Mouse (Mus musculus): Measurements from ENCODE around the gene Pigu. TPM values are rescaled to one million over a fixed set of nuclear protein-coding genes. Genes with fewer than 3 reads are reported as not detected.

Pigu gene
- total RNA-seq, 2 experiments from 2014 or later, result 29.9 to 33.4 TPM

- peak in 1 of 2 experiments; percentile 31 for DNase-seq (ENCODE audit: low spot score in 2 of 2)
Observed at GRCm38 (mm10) chr2:155369333-155369883, 12.2 kb upstream of the Pigu start.

DNA sequence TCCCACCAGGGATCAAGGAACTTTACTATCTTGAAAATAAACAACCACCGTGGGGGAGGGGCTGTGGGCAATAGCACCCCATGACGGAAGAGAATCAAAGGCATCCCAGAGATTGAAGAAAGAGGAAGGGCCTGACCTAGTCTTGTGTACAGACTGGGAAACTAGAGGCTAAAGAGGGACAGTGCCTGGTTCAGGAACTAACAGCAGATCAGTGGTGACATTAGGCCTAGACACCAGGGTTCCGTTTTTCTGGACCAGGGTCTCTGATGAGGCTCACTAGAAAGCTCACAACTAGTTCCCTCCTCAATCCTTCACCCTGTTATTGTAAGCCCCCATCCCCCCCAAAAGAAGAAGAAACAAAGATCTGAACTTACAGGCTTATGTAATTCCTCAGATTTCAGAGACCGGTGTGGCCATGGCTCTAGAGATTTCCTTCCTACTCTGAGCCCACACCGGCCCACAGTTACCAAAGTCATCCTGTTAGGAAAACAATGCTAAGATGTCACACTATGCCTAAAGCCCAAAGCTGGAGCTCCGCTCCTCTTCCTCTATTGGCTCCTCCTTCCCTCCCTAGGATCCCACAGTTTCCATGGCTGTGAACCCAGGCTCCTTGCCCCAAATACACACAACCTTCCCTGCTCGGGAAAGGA, 10.5 kb upstream of the Pigu start:
- no peak for DNase-seq (ENCODE audit: low spot score in 2 of 2)

GRCm38 (mm10) chr2:155357686-155358399, 613 bp upstream of the Pigu start:
- DNase-seq (ENCODE audit: low spot score in 2 of 2), result no peak

- no peak for DNase-seq (ENCODE audit: low spot score in 2 of 2)
Observed at GRCm38 (mm10) chr2:155354402-155354801, 2.8 kb downstream of the Pigu start.

- DNase-seq (ENCODE audit: low spot score in 2 of 2), result no peak
Observed at GRCm38 (mm10) chr2:155346670-155347069, 10.6 kb downstream of the Pigu start.

- DNase-seq (ENCODE audit: low spot score in 2 of 2), result no peak
Observed at GRCm38 (mm10) chr2:155340166-155340565, 17.1 kb downstream of the Pigu start.

- DNase-seq (ENCODE audit: low spot score in 2 of 2), result no peak
Observed at GRCm38 (mm10) chr2:155336254-155336653, 21.0 kb downstream of the Pigu start.

- no peak for DNase-seq (ENCODE audit: low spot score in 2 of 2)
Observed at GRCm38 (mm10) chr2:155335231-155335630, 22.0 kb downstream of the Pigu start.

- no peak for DNase-seq (ENCODE audit: low spot score in 2 of 2)
Observed at GRCm38 (mm10) chr2:155333421-155333820, 23.8 kb downstream of the Pigu start.

DNA sequence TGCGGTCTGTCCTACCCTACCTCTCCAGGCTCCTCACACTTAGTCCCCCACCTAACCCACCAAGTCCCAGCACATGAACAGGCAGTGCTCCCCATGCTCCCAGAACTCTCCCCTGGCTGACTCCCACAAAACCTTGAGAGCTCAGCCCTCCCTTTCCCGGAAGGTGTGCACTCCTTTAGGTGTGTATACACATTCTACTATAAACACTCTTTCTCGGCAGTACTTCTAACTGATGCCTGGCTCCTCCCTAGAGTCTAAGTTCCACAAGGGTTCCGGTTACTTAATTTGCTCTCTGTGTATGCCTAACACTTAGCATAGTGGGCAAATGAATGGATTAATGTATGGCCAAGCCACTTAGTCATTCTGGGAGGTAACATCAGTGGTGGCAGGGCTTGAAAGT, 25.9 kb downstream of the Pigu start:
- DNase-seq (ENCODE audit: low spot score in 2 of 2), result no peak

DNA sequence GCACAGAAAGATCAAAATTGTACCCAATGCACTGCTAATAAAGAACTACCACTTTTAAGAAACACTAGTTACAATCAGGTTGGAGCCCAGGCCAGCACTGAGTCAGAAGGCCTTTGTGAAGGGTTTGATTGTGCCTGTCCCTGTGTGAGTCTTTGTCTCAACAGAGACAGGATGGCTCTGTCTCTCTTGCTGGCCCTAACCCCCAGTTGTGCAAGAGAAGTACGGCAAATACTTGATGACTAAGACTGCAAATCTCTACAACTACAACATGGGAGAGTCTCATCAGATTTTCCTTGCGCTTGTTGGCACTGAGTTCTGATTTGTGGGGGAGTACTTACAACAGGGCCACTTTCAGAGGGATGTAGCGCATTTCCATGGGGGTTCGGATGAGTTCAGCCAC, 26.4 kb downstream of the Pigu start:
- DNase-seq (ENCODE audit: low spot score in 2 of 2), result no peak

GRCm38 (mm10) chr2:155329707-155330106, 27.5 kb downstream of the Pigu start:
- DNase-seq (ENCODE audit: low spot score in 2 of 2), result no peak

GRCm38 (mm10) chr2:155328906-155329305, 28.3 kb downstream of the Pigu start:
- no peak for DNase-seq (ENCODE audit: low spot score in 2 of 2)

DNA sequence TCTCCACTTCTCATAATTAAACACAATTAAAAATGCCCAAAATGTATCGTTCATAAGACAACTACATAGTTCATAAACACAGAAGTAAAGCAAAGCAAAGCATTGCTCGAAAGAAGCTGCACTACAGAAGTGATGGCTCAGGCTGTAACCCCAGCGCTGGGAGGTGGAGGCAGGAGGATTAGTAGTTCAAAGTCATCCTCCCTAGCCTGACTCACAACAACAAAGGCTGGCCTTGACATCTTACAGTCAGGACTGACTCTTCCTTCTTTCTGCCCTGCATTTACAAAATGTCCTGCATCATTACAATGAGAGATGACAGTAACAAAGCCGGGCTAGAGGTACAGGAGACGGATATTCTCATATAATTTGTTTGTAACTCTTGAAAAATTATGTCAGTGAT, 29.3 kb downstream of the Pigu start:
- DNase-seq (ENCODE audit: low spot score in 2 of 2), result no peak

DNA sequence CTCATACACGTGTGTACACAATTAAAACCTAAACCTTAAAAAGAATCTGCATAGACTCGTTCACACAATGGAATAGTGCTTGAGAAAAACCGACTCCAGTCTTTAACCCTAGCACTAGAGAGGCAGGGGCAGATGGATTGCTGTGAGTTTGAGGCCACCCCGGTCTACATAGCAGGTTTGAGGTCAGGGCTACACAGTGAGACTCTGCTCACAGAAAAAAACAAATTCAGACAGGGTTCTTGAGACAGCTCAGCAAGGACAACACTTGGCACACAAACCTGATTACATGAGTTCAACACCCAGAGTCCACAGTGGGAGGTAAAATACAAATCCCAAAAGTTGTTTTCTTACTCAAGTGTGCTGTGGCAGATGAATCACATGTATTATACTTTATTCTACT, 31.2 kb downstream of the Pigu start:
- no peak for DNase-seq (ENCODE audit: low spot score in 2 of 2)

DNA sequence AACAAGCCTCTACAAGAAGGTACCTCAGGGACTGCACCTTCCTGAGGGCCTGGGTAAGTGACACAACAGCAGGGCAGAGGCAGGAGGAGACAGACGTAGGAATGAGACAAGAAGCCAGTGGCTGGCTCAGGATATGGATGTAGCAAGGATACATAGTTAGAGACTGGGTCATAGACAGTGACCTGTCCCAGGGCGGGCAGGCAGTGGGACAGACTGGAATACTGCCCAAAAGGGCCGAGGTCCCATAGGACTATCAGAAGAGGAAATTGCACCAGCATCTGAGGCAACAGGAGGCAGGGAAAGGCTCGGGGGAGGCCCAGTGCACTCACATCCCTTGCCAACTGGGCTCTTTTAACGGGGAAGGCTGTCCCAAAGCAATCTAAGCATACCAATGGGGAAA, 36.6 kb downstream of the Pigu start:
- DNase-seq (ENCODE audit: low spot score in 2 of 2), result peak; percentile 43 to 45

DNA sequence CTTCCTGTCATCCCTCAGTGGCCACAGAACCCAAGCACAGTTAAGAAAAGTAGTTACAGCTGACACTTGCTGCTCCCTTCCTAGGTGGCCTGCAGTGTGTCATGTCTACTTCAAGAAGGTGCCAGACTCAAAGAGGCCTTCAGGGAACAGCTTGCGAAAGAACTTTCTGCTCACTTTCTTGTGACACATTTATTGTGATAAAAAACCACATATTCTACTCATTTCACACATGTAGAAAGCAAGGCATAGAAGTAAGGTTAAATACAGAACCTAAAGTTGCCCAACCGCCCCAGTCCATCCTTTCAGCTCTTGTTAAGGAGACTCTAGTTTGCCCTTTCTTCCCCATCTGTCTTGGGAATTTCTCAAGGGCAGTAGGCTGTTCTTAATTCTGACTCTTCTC, 38.6 kb downstream of the Pigu start:
- no peak for DNase-seq (ENCODE audit: low spot score in 2 of 2)

GRCm38 (mm10) chr2:155313671-155314070, 43.6 kb downstream of the Pigu start:
- no peak for DNase-seq (ENCODE audit: low spot score in 2 of 2)

DNA sequence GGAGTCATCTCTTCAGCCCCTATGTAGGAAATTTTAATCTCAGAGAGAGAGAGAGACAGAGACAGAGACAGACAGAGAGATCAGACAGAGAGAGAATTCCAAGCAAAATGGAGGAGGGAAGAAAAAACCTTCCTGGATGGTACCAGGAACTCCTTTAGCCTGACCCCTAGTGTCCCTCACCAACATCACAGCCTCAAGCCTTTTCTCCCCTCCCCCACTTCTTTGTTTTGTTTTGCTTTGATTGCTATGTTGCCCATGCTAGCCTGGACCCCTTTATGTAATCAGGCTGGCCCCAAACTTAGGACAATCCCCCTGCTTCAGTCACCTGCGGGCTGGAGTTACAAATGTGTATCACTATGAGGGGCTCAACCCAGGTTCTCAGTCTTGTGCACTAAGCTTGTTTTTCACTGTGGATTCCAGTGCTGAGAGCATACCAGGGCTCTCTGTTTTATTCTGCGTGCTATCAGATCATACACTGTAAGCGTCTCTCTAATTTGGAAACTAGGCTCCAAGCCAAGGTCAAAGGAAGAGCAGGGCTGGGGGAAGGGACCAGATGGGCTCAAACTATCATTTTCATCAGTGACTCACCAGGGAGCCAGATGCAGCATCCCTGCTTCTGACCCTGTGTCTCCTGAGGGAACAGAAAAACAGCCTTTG, 48.2 kb downstream of the Pigu start:
- peak in 1 of 2 experiments; percentile 48 for DNase-seq (ENCODE audit: low spot score in 2 of 2)

- no peak for DNase-seq (ENCODE audit: low spot score in 2 of 2)
Observed at GRCm38 (mm10) chr2:155299563-155299962, 57.7 kb downstream of the Pigu start.

- no peak for DNase-seq (ENCODE audit: low spot score in 2 of 2)
Observed at GRCm38 (mm10) chr2:155295453-155295852, 61.8 kb downstream of the Pigu start.

DNA sequence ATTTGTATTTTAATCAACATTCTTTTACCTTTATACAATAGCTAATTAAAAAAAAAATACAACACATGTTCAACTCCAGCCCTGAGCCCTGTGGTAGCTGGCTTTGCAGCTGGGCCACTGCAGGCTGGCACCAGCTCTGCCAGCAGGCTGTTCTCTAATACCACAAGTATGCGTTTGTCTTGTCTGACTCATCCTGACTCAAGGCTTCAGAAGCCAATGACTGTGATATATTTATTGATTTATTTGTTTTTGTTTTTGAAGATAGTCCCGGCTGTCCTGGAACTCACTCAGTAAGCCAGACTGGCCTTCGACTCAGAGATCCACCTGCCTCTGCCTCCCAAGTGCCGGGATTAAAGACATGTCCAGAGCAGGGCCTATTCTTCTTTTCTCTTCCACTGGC, 63.3 kb downstream of the Pigu start:
- DNase-seq (ENCODE audit: low spot score in 2 of 2), result no peak

Measured in adrenal gland, adult 18-20 months (tissue).